Mouse (Mus musculus) right cerebral cortex, adult 2 months (tissue): ENCODE results near the gene Gm49318.
A peak's percentile ranks its signal among the peaks of the same experiment; 100 is the strongest.

Experiments used
- DNase-seq, 2 experiments: peaks; one replicate each; pipeline ENCODE4 v3.0.0; 2021 to 2022; ENCODE audit warnings: low spot score in 2 of 2

Gm49318 gene

DNA sequence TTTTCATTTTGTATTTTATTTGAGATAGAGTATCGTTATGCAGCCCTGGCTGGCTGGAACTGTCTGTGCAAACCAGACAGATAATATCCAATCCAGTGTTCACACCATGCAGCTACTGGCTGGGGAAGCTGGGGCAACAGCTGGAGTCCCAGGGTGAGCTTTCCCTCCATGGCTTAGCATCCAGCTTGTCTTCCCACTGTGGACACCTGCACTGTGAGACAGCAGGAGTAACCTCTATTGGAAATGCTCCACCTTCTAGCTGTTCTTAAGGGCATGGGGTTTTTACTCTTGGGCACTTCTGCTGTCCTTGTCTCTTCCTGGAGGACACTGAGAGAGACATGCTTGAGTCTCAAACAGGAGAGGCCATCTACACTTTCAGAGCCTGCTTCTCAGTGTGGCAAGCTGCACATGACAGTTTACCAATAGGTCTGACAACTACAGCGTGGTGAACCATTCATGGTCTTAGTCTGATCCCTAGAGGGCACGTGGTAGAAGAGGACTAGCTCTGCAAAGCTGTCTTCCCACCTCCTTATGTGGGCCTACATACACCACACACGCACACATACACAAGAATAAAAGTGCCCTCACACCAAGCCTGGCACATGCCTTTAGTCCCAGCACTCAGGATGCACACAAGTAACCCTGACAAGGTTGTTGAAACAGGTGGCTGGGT lies 1.0 kb downstream of the Gm49318 start:
- DNase-seq, result no peak

GRCm38 (mm10) chr9:22067195-22067594 lies 3.9 kb downstream of the Gm49318 start:
- no peak for DNase-seq

DNA sequence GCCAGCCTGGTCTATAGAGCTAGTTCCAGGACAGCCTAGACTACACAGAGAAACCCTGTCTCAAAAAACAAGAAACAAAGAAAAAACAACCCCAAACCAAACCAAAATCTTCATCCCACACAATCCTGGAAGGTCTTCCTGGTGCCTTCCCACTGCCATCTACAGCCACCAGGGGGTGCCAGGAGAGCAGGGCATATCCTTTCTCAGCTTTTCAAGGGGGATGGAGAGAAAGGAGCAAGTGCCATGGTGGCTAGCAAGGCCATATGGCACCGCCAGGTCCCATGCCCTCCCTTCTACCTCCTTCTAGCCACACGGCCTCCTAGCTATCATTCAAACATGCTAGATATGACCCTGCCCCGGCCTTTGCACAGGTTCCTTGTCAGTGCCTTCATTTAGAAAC lies 4.6 kb downstream of the Gm49318 start:
- DNase-seq, result peak; percentile 40 to 55

DNA sequence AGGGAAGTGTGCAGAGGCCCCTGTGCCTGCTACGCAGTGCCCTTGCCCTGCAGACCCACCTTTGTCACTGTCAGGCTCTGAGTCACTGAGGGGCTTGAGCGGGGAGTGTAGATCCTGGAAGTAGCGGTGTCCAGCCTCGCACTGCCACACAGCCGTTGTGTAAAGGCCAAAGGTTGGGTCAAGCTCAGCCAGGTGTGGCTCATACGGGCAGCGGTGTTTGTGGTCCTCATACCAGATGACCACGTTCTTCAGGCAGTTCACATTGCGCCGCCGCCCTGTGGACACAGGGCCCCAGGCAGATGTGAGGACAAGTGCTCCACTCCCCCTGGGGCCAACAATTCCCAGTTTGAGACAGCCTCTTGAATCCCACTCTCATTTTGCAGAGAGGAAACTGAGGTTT lies 5.4 kb downstream of the Gm49318 start:
- no peak for DNase-seq

DNA sequence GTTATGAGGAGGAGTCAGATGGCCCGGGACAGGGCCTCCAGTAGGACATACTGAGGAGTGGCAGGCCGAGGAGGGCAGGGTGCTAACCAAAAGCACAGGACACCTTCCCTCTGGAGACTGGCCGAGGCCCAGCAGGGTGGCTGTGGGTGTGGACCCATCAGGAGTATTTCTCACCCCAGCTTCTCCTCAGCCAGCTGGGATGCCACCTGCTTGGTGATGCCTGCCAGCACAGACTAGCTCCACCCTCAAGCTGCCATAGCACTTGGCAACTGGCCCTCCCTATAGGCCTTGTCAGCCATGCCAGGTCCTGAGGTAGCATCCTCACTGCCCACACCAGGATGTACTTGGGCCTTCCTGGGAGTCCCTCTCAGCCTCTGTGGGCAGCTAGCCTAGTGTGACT lies 6.7 kb downstream of the Gm49318 start:
- peak in 1 of 2 experiments; percentile 48 for DNase-seq

DNA sequence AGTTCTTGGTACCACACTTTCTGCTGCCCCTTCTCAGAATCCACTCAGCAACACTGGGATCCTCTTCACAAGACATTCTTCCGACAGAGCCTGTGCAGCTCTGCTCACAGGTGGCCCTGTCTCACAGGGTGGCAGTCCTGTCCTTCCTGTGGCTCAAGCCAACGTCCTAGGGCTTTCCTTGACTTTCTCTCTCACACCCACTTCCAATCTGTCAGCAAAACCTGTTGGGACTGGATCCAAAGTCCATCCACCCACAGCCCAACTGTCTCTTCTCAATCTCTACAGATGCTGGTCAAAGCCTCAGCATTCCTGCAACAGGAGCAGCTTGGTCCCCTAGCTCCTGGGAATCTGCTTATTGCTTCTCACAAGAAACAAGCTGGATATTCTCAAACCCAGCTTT lies 9.7 kb downstream of the Gm49318 start:
- DNase-seq, result peak; percentile 73 to 79

DNA sequence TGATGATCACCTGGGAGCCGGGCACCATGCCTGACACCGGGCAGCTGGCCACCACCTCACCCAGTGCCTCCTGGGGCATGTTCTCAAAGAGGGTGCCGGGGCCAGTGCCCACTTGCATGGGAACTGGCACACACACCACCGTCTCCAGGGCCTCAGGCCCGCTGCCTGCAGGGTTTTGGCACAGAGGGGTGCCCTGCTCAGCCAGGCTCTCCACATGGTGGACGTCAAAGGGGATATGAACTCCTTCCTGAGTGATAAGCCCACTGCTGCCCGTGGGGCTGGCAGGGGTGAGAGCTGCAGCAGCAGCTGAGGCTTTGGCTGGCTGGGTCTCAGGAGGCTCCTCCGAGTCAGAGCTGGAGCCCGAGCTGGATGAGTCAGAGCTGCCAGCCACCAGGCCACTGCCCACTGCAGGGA lies 13.0 kb downstream of the Gm49318 start:
- DNase-seq, result peak; percentile 23 to 32

DNA sequence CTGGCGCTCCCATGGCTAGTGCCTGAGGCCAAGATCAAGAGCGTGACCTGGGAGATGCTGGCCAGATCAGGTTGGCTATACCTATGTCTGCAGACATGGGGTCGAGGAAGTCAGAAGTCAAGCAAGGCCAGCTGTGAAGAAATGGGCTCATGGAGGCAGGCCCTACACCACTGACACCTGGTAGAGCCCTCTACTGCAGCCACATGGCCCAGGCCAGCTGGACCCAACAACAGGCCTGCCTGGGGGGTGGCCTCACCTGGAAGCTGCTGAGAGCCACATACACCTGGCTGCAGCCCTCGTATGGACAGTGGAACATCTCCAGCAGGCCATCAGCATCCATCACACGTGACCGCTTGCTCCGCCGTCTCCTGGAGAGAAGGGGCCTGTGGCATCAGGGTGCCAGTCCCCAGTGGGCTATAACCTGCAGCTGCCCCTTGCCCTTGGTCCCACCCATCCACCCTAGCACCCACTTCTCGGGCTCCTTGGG lies 14.0 kb downstream of the Gm49318 start:
- no peak for DNase-seq

DNA sequence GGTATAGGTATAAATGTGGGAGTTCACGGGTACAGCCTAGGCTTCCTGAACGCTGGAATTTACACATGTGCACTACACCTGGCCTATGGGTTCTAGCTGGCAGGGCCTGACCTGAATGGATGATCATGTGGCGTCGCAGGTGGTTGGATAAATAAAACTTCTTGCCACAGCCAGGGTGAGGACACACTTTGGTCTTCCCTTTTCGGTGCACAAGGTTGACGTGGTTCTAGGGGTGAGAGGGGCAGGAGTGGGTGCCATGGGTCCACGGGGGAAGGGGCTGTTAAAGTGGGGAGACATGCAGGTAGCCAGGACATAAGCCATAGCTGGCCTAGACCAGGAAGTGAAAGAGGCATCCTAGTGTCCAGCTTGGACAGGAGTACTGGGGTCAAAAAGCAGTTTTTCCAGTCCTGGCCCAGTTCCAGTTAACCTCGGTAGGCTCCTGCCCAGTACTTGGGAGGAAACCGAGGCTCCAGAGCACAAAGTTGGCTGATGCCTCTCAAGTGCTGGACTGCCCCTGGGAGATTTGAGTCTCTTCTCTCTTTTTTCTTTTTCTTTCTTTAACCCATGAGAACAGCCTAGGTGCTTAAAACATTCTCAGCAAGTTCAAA lies 14.7 kb downstream of the Gm49318 start:
- DNase-seq, result no peak

GRCm38 (mm10) chr9:22055713-22056112 lies 15.3 kb downstream of the Gm49318 start:
- no peak for DNase-seq

- DNase-seq, result peak; percentile 84 to 87
These were observed 16.5 kb downstream of the Gm49318 start for GRCm38 (mm10) chr9:22054411-22055076.

- no peak for DNase-seq
These were observed 17.4 kb downstream of the Gm49318 start for GRCm38 (mm10) chr9:22053657-22054056.

- peak; percentile 82 to 86 for DNase-seq
These were observed 19.2 kb downstream of the Gm49318 start, which contains the start of gene Elavl3 for GRCm38 (mm10) chr9:22051958-22052254. Gene Elavl3, minus strand, starts transcription at chr9:22052023.

- DNase-seq, result peak in 1 of 2 experiments; percentile 39
These were observed 19.7 kb downstream of the Gm49318 start for GRCm38 (mm10) chr9:22051161-22051957.

DNA sequence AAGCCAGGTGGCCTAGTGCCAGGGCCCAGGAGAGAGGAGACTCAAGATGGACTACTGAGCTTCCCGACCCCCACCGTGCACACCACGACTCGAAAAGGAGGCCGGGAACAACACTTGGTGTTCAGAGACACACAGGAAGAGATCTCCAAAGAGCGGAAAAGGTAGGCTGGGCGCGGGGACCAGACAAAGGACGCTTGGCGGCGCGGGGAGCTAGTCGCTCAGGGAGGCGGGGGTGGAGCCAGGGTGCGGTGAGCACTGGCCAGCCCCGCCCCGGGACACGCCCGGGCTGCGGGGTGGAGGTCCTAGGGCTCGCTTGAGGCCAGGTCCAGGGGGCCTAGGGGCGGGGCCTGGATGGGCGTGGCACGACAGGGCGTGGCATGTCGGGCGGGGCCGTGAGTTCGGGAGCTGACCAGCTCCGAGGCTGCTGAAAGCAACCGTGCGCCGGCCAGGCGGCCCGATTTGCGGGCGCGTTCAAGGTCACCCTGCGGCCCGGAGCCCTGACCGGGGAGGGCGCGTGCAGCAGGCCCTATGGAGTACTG lies 20.6 kb downstream of the Gm49318 start:
- peak; percentile 69 to 70 for DNase-seq

DNA sequence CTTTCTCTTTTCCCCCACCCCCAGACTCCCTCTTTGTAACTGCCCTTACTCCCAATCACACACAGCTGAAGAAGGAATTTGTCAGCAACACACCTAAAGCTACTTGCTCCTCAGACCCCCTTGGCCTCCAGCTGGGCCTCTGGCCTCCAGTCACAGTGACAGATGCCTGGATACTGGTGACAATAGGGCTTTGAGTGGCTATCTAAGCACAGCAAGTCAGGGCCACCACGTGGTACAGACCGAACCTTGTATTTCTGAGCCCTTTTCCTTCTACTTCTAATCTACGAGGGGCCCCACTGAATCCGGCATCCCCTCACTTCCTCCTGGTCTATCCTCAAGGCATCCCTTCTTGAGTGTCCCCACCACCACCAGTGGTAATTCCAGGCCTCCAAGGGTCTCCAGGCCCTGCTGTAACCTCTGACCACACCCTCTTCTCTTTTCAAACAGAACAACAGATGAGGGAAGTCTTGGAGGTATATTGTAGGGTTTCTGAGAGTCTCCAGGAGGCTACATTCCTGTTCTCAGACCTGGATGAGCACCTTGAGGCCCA lies 21.3 kb downstream of the Gm49318 start:
- no peak for DNase-seq

DNA sequence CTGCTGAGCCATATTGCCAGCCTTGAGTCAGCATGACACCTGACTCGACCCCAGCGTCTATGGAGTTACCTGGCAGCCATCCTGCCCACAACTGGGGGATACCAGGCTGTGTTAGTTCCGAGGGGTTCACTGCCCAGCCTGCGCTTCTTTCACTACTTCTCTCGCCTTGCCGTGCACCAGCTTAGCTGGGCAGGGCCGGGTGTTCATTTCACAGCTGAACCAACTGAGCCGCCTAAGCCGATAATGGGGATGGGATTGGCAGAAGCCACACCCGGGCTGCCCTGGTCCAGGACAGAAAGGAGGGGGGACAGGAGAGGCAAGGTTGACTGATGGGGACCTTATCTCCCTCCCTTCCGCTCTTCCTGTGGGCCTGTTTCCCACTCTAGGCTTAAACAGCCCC lies 21.7 kb downstream of the Gm49318 start:
- no peak for DNase-seq

DNA sequence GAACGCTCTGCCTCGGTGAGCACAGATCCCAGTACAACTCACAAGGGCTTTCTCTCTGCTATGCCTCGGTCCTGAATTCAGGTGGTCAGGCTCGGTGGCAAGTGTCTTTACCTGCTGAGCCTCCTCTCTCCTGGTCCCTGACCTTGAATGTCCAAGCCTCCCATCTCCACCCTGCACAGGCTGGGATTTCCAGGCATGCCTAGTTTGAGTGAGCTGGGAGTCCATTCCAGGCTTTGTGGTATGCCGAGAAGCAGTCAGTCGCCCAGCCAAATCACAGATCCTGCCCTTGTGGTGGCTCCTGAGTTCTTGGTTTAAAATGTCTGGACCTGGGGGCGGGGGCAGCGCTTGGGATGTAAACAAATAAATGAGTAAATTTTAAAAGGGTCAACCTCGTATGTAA lies 23.7 kb downstream of the Gm49318 start:
- no peak for DNase-seq

DNA sequence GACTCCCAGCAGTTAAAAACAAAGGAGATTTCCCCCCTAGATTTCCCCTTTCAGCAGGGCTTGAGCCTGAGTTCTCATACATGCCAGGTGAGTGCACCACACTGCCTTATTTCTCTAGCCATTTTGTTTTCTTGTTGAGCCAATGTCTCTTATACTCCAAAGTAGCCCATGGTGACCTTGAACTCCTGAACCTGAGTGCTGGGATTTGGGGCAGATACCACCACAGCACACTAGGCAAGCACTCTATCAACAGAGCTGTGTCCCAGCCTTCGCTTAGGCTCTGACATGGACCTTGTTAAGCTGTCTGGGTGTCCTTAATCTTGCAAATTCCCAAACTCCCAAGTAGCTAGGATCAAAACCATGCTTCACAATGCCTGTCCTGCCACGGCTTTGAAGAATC lies 29.2 kb downstream of the Gm49318 start:
- DNase-seq, result no peak

GRCm38 (mm10) chr9:22037826-22038225 lies 33.2 kb downstream of the Gm49318 start:
- no peak for DNase-seq

GRCm38 (mm10) chr9:22035300-22036044 lies 35.6 kb downstream of the Gm49318 start:
- no peak for DNase-seq
